Mouse (Mus musculus): ENCODE measurements around the gene Gm37240.

Gm37240 gene

DNA sequence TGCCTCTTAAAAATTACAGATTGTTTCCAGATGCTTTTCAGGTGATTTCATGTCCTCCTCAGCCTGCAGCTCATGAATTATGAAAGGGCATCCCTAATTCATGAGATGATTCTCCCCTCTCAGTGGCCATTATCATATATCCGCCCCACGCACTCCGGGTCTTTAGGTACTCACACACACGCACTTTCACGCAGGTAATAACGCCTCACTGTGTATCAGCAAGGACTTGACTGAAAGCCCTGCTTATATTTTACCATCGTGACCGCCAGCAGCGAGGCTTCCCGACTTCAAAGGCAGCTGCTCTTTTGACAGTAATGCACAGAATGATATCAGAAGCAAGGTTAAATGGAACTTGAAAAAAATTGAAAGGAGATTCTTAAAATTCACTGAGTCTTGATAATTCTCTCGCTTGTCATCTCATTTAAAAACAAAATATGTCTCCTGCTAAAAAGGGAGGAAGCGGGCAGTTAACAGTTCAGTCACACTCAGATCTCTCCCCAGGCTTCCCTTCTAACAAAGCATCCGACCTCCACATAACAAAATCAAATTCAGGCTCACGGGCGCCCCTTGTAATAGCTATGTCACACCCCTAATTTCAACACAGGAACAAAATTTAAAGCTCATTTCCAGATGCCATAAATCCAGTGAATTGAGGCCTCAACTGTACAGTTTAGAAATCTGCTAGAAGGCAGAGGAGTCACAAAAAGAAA lies 66.3 kb downstream of the Gm37240 start:
- no peak for DNase-seq

DNA sequence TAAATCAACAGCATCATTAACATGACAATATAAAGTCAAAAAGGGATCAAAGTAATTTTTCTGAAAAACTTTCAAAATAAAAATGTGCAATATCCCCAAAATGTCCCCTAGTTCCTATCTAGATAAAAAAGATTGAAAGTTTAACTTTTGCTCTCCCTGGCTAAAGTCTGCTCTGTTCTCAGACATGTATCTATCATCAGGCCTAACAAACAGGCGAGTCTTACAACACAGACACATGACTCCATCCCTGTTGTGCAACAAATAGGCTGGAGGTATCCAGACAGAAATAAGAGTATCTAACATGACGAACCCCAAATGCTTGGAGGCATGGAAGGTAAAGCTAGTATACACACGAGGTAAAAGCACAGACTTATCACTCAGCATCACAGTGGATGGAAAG lies 68.0 kb downstream of the Gm37240 start:
- DNase-seq = no peak

DNA sequence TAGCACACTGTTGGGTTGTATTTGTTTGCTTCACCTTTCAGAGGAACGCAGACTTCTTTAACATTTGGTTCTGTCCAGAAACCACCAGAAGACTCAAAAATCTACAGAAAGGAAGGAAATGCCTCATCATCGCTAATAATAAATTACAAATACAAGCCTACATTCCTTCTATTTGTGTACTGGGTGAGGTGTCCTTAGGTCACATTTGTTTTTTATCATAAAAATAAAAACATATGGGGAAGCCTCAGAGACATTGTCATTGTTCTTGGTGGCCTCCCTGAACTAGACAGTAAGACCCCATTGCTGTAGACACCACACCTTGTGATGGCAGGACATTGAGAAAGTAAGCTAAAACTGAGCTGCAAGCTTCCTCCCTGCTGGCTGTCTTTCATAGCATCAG lies 70.1 kb downstream of the Gm37240 start, which contains the start of gene Fam160a1:
Gene Fam160a1 (minus strand): TSS at position 101 of the 400 bp plus-strand sequence.
- no peak for DNase-seq

DNA sequence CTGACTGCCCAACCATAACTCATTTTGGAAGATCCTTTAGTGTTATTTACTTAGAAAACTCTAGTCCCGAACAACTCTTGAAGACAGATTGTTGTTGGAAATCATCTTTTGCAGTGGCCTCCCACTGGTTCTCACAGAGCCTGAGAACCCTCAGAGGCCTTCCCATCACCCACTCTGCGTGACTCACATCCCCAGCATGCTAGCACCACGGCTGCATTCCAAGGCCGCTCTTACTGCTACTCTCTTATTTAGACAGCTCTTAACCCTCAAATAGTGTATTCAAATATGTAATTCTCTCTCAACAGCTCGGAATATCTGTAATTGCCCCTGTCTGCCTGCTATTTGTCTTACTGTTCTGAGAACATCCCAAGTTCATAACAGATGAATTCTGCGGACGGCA lies 73.1 kb downstream of the Gm37240 start:
- DNase-seq = no peak

DNA sequence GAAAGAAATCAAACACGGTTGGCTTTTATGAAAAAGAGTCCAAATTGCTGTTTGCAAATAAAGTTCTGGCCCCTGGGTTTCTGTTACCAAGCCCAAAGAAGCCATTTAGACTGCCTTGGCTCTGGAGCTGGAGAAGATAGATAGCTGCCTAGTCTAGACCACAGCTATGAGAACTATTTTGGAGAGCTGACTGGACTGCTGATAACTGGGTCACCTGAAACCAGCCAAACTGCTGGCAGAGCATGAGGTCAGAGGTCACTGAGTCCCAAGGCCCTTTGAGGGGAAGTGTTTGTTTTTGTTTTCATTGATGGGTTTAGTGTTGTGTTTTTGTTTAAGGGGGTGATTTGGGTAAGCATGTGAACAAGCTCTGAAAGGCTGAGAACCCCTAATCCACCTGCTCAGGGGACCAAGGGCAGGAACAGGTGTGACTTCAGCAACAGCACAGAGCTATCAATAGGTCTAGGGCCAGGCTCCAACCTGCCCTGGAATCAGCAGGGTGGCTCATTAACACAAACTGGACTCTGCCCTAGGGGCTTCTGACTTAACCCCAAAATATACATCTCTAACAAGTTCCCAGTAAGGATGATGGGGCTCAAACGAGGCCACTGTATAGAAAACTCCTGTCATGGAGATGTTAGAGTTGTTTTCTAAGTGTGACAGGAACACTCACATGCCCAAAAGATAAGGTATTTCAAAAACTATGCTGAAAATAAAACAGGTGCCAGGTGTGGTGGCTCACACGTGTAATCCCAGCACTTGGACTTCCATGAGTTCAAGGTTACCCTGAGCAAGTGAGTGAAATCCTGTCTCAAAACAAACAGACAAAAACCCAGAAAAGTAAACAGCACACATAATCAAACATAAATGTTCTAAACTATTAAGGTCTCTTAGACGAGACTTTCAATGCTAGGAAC lies 74.0 kb downstream of the Gm37240 start:
- no peak for DNase-seq

DNA sequence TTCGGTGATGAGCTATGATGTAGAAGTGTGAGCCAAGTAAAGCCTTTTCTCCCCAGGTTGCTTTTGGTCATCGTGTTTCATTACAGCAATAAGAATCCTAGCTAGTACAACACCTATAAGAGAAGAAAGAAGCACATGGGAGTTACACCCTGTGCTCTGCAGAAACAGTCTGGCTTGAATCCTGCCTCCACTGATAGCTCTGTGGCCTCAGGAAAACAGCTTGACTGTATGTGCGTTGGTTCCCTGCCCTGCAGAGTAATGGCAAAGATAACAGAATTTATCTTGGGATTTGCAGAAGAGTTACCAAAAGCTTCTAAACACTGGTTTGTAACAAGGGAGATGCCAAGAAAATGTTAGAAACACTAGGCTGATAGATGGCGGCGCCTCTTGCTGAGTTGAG lies 75.3 kb downstream of the Gm37240 start:
- no peak for DNase-seq

DNA sequence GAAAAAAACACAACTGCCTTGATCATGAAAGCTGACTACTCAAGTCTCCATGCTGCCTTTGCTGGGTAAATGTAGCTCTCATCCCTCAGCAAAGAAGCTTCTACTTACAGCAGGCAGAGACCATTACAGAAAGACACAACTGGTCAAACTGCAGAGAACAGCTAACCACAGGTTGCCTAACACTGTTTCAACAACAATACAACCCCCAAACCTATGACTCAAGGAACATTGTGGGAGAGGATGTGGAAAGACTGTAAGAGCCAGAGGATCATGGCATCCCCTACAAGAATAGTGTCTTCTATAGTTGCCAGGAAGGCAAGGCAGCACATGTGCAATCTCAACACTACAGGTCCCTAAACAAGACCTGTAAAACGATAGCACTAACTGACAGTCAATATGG lies 94.2 kb downstream of the Gm37240 start:
- no peak for DNase-seq

DNA sequence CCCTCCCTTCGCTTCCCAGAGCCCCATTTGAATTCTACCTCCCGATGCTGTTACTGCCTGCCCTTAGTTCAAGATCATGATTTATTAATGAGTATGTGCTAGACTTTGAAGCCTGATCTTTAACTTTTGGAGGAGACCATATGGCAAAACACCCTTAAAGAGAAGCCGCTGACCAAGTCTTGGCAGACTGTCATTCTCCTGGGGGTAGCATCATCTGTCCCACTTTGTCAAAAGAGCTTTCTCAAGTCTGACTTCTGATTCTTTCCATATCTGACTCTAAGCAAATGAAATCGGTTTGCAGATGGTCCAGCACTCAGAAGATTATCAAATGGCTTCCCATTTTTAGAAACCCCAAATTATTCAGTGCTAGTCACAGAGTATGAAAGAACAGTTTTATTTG lies 97.6 kb downstream of the Gm37240 start:
- no peak for DNase-seq

DNA sequence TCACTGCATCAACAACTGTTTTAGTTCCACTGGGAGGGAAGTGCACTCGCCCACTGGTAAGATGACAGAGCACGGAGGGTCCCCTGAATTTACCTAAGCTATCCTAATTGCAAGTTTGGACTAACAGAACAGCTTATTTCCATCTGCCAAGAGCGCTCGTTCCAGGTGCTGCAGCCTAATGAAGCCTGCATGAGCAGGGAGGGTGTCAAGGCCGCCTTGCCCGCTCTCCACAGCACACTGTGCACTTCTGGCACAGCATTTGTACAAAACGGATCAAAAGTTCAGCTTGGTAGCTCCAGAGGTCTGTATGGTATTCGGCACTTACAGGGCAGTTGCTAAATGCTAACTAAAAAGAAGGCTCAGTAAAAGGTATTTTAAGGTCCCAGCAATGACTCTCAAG lies 100.8 kb downstream of the Gm37240 start:
- DNase-seq = no peak

DNA sequence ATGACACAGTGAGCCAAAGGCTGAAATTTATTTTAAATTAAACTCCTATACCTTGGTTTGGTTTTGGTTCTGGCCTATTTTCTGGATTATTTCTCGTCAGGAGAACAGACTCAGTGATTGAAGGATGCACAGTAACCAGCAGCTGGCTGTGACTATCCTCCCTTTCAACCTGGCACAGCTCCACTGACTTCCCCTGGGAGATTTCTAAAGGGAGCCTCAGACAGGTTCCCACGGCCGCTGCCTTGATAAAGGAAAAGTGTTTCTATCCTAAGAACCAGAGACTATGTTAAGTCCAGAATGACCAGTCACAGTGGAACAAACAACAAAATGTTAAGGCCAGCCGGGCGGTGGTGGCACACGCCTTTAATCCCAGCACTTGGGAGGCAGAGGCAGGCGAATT lies 106.4 kb downstream of the Gm37240 start:
- DNase-seq = no peak

DNA sequence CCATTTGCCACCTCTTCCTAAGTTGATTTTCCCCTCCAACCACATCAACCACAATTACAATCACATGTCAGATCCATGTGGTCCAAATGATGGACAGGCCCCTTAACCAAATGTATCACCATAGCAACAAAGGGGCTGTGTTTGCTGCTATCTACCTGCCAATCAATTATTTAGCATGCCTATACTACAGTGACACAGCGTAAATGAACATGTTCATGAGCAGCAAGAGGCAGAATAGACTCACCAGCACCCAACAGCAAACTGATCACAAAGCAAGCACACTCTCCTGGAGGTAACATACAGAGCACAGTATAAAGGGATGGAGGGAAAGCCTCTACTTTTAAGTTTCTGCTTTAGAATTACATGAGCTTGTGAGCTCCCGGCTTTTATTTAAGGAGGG lies 107.0 kb downstream of the Gm37240 start:
- no peak for DNase-seq

DNA sequence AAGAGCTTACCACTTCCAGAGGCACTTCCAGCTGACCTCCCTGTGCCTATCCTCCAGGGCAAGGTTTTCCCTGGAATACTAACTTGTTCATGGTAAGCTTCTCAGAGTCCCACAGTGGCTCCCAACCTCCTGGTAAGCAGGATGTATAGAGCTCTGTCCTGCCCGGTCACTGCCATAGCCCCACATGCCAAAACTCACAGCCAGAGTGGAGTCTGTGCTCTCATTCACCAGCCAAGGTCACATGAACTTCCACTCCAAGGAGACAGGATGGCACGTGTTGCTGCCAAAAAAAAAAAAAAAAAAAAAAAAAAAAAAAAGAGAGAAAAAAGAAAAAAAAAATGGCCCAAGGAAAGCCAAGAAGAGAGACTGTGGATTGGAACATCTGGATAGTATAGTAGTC lies 109.5 kb downstream of the Gm37240 start:
- no peak for DNase-seq

DNA sequence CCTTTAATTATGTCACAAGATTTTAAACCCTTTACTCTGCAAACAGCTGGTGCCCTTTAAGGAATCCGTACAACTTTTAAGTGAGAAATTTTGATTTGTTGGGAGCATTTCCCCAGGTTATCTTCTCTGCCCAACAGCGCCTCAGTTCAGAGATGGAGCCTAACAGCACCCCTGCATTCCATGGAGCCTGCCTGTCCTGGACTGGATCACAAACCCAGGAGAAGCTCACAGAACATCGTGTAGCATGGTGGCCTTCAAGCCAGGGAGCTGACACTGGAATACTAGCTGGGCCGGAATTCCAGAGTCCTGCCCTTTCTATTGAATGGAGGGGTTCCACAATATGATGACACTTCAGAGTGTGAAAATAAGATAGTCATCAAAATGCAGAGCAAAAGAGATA lies 110.0 kb downstream of the Gm37240 start:
- no peak for DNase-seq

DNA sequence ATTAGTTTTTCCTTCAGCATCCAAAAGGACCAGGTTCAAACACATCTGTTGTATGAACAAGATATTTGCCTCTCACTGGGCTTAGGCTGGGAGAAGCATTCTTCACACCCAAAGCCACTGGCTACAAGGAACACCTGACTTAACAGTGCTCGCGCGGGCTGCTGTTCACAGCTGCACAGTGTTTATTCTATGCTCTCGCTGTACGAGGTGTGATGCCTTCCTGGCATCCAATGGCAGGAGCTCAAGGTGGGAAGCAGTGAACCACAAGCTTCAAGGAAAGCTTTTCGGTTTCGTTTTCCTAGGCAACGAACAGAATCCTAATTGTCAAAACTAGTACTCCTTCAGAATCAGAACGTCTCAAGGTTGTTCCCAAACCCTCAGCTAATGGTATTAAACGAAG lies 110.6 kb downstream of the Gm37240 start:
- DNase-seq = no peak

DNA sequence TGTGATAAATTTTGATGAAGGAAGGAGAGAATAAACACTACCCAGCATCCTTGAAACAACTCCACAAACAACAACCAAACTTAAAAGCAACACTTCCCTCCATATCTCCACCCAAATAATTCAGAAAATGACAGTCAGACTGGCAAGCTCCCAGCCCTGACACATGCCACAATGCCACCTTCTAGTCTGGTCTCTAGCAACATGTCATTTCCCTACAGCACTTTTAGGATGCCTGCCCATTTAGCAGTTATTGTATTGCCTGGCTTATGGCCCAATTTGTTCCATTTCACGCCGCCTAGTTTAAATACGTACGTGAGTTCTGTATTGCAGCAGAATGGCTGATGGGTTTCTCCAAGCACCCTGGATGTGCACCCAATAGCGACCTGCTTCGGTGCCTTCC lies 111.2 kb downstream of the Gm37240 start:
- DNase-seq = no peak

DNA sequence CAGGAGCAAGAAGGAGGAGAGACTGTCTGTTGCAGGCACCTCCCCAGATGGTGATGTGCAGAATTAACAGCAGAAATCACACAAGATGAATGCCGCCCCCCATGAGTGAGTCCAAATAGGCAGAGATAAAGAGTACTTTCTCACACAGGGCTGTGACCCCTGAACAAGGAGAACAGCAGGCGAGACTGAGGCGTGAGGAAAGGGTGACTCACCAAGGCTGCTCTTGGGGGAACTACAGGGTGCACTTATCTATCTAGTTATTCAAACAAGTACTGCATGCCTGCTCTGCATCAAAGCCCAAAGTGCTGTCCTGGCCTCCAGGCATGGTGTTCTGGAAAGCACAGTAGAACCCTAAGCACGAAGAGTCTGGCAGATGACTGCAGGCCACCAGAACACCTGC lies 113.4 kb downstream of the Gm37240 start:
- DNase-seq = no peak

DNA sequence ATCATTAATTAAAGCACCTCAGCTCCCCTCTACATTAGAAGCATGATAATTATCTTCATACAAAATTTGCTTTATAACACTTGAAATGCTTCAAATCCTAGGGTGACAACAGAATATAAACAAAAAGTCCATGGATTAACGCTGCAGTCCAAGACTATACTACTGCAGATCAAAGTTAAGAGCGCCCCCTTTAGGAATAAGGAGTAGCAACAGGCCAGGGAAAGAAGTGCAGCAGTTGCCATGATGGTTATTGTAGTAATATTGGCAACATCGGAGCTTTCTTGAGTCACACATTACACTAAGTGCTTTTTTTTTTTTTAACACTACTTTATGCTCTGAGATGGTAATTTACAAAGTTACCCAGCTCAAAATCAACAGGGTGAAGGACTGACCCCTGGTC lies 113.9 kb downstream of the Gm37240 start:
- DNase-seq = no peak

DNA sequence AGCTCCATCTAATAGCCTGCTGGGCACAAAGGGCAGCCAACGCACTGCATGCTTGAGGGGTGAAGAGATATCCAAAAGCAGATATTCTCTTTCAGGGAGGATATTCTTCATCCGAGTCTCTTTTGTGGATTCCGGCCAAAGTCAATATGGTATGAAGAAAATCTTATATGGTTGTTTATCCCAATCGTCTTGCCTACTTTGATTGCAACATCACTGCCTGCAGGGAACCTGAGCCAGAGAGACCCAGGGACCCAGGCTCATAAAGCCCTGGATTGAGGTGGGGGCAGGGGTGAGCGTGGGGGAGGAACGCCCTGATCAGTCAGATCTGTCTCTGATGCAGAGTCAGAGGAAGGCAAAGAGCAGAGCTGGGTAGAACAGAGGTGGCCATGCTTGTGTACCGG lies 122.4 kb downstream of the Gm37240 start:
- no peak for DNase-seq

DNA sequence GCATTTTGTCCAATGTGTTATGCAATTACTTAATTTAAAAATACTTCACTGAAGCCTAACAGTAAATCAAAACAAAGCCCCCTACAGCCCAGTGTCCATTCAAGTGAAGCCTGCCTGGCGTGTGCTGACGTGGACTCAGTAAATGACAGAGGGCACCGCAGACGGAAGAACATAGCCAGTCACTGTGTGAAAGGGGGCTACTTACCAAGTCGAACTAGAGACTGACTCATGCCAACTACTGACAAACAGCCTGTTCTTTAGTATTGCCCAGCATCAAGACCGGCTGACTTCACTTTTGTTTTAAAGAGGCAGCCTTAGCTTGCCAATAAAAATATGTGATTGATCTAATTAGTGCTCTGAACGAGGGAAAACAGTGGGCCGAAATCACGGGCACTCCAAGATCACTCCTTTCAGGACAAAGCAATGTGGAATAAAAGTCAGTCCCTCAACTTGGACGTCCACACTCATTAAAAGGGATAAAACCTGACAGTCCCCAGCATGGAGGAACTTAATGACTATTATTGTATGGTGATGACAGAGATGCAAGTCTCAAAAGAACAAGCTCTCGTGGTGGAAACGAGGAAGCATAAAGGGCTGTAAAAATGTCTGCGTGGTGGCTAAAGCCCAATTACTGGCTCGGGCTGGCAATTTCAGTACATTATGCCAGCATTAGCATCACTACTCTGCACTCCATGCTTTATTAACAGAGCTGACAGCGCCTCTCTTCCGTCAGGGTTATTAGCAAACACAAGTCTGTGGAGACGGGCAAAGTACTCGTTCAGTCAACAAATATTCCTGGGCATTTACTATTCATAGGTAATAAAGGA lies 123.1 kb downstream of the Gm37240 start:
- DNase-seq = no peak

DNA sequence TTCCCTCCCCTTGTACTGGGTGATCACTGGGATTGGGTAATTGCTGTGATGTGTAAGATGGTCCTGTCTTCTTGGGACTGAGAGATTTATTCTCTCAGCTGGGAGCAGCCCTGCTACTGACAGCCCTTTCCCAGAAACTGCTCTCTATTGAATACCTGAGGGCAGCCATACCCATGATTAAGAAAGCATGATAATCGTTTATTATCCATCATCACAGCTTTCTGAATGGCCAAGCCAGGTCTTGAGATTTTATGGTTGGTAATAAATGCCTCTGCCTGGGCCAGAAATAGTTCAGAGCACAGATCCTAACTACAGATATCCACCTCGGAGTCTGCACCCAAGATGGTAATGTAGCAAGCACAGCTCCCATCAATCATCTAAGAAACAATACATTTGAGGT lies 129.4 kb downstream of the Gm37240 start:
- DNase-seq = no peak

DNA sequence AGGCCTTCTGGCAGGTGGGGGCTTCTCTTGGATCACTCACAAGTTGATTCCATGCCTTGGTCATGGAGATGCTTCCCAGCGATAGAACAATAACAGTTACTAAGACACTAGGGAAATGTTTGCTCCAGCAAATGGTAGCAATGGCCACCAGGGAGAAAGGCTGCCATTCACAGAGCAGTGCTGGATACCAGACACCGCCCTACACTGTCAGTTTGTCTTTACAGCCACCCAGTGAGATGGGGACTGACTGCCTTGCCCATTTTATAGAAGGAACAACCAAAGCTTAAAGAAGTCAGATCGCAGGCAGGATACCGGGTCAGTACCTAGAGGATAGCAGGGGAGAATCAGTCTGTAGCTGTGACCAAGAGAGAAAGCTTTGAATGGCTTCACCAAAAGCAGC lies 129.9 kb downstream of the Gm37240 start:
- DNase-seq = no peak

DNA sequence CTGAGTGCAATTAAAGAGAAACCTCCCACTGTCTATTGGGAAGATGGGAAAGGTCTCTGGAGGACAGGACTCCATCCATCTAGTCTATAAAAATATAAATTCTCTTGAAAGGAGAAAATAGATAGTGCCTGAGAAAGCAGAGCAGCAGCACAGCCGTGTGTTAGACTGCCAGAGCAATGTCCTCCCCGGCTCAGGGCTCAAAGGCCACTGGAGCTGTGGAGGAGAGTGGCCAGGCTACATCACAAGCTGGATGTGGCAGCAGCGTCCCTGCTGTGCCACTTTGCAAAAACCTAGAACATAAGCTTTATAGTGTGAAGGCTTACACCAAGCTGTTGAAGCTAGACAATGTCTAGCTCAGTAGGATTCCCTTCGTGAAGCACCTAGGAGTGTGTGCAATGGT lies 138.0 kb downstream of the Gm37240 start:
- DNase-seq = no peak

DNA sequence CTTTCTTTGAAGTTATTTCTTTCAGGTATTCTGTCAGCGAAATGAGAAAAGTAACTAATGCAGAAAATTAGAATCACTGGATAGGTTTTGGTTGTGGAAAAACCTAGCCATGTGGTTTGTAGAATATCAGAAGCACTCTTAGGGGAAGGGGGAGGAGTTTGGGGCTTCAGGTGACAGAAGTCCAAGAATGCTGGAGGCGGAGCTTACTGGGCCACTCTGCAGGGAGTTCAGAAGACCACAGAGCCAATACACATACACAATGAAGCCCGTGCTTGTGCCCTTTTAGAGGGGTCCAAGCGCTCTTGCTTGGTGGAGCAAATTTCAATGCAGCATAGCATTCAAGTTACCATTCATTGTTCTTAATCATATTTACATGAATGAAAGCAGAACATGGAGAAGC lies 138.5 kb downstream of the Gm37240 start:
- DNase-seq = no peak

DNA sequence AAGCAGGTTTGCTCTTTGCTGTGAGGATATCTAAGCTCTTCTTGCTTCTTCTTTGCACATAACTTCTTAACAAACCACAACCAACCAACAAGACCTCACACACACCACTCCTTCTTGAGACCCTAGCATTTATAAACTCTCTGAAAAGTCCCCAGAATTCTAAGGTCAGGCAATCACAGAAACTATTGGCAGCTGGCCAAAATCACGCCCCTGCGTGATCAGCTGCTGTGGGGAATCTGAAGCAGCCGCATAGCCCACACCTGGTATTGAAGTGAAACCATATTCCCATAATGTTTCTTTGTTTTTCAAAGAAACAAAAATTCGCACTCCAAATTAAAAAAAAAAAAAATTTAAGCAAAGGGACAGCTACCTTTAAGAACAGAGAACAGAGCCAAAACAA lies 141.2 kb downstream of the Gm37240 start:
- DNase-seq = no peak
